Mouse (Mus musculus): ENCODE measurements around the gene Sorl1. TPM values are rescaled to one million over a fixed set of nuclear protein-coding genes. Genes with fewer than 3 reads are reported as not detected.

Sorl1 gene
- total RNA-seq, 2 experiments from 2014 or later = 189 to 193 TPM

DNA sequence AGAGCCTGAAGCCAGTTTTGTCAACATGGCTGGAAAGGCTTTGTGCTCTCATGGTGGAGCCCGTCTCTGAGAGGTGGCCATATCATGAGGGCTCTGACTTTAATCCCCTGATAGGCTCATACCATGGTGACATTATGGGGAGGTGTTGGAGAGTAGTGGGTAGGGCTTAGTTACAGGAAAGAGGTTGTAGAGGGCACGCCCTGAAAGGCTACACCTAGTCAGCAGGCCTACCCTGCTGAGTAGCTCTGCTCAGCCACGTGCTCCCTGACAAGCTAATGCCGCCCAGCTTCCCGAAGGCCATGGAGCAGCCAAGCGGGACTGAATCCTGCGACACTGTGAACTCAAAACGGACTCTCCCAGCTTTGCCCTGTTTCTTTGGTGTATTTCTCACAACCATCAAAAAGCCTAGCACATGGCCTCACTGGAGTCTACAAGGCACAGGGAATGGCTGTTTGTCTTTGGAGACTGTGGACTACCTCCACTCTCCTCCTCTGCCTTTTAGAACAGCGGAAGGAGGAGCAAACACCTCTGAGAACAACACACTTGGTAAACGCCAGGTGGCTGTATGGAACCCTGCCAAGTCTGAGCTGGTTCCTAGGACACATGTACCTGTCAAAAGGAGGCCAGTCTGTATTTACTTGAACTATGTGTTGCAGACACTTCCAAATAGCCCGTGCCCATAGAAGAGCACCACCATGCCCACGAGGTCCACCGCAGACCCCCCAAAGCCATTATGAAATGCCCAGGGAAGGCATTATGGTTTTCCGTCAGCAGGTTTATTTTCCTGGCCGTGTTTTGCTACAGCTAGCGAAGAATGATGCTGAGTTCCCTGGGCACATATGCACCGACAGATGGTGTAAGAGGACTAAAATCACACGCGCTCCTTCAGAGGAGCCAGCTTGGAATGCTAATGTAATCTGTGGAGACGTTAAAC, 69.5 kb downstream of the Sorl1 start:
- DNase-seq (ENCODE audit: low spot score in 2 of 2) = peak; percentile 80 to 92

- peak; percentile 57 to 83 for DNase-seq (ENCODE audit: low spot score in 2 of 2)
Observed at GRCm38 (mm10) chr9:42053591-42054190, 70.4 kb downstream of the Sorl1 start.

DNA sequence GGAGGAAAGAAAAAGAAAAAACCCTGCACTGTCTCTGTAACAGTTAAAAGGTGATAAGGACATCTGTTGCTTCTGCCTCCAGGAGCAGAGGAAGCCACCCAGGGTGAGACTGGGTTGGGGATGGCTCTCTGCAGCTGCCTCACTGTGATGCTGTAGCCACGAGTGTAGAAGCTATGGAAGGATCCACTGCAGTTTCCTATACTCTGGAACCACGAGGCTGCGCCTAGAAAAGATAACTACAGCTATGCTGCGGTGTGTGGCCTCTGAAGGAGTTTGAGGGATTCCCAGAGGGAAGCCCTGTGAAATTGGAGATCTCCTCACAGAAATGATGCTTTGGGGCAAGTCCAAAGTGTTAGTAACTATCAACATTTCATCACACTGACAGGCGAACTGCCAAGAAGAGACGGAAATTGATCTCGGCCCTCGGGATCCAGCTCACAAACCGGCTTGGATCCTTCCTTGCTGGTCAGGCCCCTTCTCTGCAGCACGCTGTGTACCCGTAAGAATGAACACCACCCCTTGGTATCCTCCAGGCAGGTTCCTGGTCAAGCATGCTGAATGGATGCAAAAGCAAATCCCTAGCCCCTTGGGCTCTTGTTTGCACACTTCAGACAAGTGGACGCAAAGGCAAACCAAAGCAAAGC, 71.3 kb downstream of the Sorl1 start:
- no peak for DNase-seq (ENCODE audit: low spot score in 2 of 2)

- no peak for DNase-seq (ENCODE audit: low spot score in 2 of 2)
Observed at GRCm38 (mm10) chr9:42048542-42048941, 75.6 kb downstream of the Sorl1 start.

GRCm38 (mm10) chr9:42047786-42048185, 76.3 kb downstream of the Sorl1 start:
- DNase-seq (ENCODE audit: low spot score in 2 of 2) = no peak

GRCm38 (mm10) chr9:42046248-42046647, 77.8 kb downstream of the Sorl1 start:
- DNase-seq (ENCODE audit: low spot score in 2 of 2) = no peak

DNA sequence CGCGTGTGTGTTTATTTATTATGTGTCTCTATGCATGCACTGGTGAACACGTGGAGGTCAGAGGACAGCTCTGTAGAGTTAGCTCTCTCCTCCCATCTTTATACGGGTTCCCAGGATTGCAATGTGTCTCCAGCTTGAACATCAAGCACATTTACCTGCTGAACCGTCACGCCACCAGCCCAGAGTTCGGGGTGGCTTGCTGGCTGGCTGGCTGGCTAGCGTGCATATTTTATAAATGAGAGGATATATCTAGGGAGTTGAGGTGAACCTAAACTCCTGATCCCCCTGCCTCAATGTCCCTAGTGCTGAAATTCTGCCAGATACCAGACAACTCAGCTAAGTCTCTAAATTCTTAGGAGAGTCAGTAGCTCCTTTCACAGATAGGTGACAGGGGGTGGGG, 79.4 kb downstream of the Sorl1 start:
- no peak for DNase-seq (ENCODE audit: low spot score in 2 of 2)

GRCm38 (mm10) chr9:42043934-42044333, 80.2 kb downstream of the Sorl1 start:
- no peak for DNase-seq (ENCODE audit: low spot score in 2 of 2)

- DNase-seq (ENCODE audit: low spot score in 2 of 2) = no peak
Observed at GRCm38 (mm10) chr9:42039000-42039992, 84.8 kb downstream of the Sorl1 start.

DNA sequence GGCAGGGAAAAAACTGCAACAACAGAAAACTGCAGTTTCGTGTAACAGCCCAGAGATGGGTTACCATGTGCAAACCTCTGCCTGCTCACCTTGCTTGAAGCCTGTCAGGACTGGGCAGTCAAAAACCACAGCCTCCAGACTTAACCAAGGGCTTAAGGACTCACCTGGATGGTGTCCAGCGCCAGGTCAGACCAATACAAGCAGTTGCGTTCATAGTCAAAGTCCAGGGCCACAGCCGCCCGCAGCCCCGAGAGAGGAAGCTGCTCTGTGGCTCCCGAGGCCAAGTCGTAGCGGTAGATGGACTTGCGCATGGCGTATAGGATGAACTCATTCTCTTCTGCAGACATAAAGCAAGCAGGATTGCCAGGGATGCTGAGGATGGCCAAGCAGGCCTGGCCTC, 87.2 kb downstream of the Sorl1 start:
- no peak for DNase-seq (ENCODE audit: low spot score in 2 of 2)

DNA sequence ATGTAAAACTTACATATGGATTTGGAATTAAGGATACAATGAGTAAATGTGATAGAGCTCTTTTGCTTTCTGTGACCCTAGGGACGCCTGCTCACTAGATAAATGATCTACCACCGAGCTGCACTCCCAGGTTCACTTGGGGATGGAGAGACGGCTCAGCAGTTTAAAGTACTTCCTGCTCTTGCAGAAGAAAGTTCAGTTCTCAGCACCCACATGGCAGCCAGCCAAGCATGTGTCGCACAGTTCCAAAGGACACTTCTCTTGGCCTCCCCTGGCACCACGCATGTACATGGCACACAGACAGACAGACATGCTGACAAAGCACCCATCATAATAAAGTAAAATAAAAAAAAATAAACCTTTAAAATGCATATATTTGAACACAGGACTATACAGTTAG, 88.1 kb downstream of the Sorl1 start:
- no peak for DNase-seq (ENCODE audit: low spot score in 2 of 2)

DNA sequence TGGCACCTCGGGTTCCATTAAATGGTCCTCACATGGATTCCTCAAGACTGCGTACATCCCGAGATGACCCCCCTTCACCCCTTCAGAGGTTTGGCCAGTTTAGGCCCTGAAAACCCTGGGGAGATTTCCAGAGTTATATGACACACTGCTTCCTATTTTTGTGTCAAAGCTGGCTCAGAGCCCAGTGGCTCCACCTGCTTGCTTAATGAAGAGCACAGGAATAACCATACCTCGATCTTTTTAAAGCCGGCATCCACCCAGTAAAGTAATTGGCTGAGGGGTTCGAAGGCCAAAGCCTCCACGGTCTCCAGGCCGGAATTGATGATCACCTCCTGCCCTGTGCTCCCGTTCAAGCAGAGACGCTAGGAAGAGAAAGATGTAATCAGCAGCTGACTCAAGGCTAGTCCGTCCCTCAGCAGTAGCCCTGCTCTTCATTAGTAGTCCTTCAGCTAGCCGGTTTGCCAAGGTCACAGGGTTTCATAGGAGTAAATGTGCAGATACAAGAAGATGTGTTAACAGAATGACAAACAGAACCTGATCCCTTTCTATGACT, 88.8 kb downstream of the Sorl1 start:
- DNase-seq (ENCODE audit: low spot score in 2 of 2) = peak in 1 of 2 experiments; percentile 50

DNA sequence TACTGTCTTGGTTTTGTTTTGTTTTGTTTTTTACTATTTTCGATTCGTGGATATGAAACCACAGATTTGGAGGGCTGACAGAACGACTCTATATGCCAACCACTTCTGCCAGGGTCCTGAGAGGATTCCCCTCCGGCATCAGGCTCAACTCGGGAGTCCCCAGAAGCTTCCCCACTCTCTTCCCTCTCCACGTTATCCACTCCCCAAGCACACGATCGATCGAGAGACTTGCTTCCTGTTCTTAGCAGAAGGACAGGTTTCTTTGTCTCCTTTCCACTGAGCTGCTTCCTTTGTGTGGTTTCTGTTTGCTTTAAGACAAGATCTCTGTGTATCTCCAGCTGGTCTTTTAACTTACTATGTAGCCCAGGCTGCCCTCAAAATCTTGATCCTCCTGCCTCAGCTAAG, 90.0 kb downstream of the Sorl1 start:
- DNase-seq (ENCODE audit: low spot score in 2 of 2) = no peak

- no peak for DNase-seq (ENCODE audit: low spot score in 2 of 2)
Observed at GRCm38 (mm10) chr9:42033291-42034115, 90.6 kb downstream of the Sorl1 start.

DNA sequence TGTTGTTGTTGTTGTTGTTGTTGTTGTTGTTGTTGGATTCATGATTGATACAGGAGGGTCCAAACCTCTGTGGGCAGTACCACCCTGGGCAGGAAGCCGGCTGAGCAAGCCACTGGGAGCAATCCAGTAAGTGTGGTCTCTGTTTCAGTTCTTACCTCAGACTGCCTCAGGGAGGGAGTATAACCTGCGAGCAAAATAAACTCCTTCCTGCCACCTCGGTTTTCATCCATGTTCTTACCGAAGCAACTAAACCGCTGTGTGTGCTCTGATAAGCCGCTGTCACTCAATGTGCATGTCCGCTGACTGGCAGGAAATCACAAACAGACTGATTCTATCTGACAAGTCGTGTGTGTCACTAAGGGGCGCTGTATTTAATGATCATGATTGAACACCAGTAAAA, 91.7 kb downstream of the Sorl1 start:
- DNase-seq (ENCODE audit: low spot score in 2 of 2) = peak in 1 of 2 experiments; percentile 58

GRCm38 (mm10) chr9:42028807-42029206, 95.3 kb downstream of the Sorl1 start:
- DNase-seq (ENCODE audit: low spot score in 2 of 2) = no peak

DNA sequence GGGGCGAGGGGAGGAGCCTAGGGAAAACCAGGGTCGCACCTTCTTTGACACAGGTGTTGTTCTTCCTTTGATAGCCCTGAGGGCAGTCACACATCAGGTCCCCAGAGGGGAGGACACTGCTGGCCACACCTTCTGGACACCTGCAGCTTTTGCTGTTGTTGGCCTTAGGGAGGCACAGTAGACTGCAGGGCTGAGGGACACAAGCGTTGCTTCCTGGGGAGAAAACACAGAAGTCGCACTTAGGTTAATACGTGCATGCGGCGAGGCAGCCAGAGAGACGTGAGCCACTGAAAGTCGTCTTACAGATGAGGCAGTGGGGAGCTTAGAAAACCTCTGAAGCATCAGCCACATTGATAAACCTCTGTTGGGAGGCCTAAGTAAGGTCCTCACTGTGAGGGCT, 99.8 kb downstream of the Sorl1 start:
- DNase-seq (ENCODE audit: low spot score in 2 of 2) = no peak

DNA sequence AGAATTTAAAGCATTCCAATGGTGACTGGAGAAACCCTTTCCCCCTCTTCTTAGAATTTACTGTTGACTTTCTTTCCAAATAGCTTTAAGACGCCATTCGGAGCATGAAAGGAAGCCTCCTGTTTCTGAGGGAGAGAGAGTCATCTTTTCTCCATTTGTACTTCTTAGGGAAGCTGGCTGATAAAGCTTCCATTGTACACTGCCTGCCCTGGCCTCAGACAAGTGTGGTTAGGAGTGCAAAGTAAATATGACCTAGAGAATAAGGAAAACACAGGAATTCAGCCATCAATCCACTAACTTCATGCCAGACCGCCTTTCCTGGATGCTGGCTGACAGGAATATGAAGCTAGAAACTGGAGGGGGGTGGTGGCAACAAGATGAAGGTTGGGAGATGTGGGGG, 100.7 kb downstream of the Sorl1 start:
- no peak for DNase-seq (ENCODE audit: low spot score in 2 of 2)

DNA sequence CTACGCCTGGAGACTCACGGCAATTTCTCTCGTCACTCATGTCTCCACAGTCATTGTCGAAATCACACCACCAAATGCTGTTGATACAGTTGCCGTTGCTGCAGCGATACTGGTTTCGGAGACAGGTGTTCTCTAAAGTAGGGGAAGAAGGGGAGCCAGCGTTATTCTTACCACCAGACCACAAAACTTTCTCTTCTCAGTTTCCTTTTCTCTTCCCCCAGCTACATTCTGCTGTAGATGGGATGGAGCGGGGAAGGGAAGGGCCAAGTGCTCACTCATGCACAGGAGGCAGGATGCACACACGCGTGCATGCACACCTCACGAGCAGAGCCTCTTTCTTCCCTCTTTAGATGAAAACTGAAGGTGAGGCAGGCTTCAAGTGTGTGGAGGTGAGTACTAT, 101.8 kb downstream of the Sorl1 start:
- DNase-seq (ENCODE audit: low spot score in 2 of 2) = no peak
